Mouse (Mus musculus): ENCODE measurements around the gene Mipep. TPM values are rescaled to one million over a fixed set of nuclear protein-coding genes. Genes with fewer than 3 reads are reported as not detected.

Gene Mipep
- polyA plus RNA-seq, 1 experiment from 2014 or later, result 23.6 TPM

- no peaks in the 10 kb centered on the region for H3K9me3 ChIP-seq
- 57% methylated on average over 9 of the region's 9 CpGs for WGBS
- H3K27ac ChIP-seq, result no peak overlapping the region
- H3K36me3 ChIP-seq, result no peaks in the 10 kb centered on the region
- no peak overlapping the region for H3K9ac ChIP-seq
- H3K27me3 ChIP-seq, result no peaks in the 10 kb centered on the region
- H3K4me1 ChIP-seq, result peaks cover 42% of the 10 kb centered on the region
- H3K4me2 ChIP-seq, result no peak overlapping the region
- ATAC-seq (ENCODE audit: borderline replicate concordance, extremely low read depth, low FRiP score, low TSS enrichment), result no peak
- H3K4me3 ChIP-seq, result no peak overlapping the region
These were observed 40.7 kb upstream of the Mipep start for GRCm38 (mm10) chr14:60743681-60744080.

DNA sequence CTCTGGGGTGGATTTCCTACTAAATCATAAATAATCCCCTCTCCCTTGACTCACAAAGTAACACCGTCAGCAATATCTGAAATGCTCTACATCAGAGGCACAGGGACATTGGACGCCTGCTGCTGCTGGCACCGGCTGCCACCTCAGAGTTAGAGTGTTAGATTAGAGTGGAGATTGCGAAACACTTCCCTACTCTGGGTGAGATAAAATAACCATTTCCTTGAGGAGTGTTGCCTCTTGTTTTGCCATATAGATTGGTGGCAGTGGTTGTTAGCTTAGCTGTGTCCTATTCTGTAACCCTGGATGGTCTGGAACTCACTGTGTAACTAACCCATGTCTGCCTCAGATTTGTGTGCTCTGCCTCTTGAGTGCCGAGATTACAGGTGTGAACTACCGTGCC lies 39.2 kb upstream of the Mipep start:
- no peak for ATAC-seq (ENCODE audit: borderline replicate concordance, extremely low read depth, low FRiP score, low TSS enrichment)

GRCm38 (mm10) chr14:60746141-60746540 lies 38.2 kb upstream of the Mipep start:
- Histone ChIP-seq H3K4me2 (no peak overlapping the region), H3K36me3 (no peaks in the 10 kb centered on the region), H3K9me3 (no peaks in the 10 kb centered on the region), H3K9ac (no peak overlapping the region), H3K4me3 (no peak overlapping the region), H3K27ac (no peak overlapping the region), H3K4me1 (peaks cover 26% of the 10 kb centered on the region), H3K27me3 (no peaks in the 10 kb centered on the region)
- 92% methylated on average over 10 of the region's 10 CpGs for WGBS
- ATAC-seq (ENCODE audit: borderline replicate concordance, extremely low read depth, low FRiP score, low TSS enrichment), result no peak

More for the DNA sequence above, 39.2 kb upstream of the Mipep start:
- H3K4me3 ChIP-seq, result no peak overlapping the region
- no peak overlapping the region for H3K9ac ChIP-seq
- no peak overlapping the region for H3K27ac ChIP-seq
- H3K4me2 ChIP-seq, result no peak overlapping the region
- peaks cover 35% of the 10 kb centered on the region for H3K4me1 ChIP-seq
- H3K27me3 ChIP-seq, result no peaks in the 10 kb centered on the region
- no peaks in the 10 kb centered on the region for H3K9me3 ChIP-seq
- WGBS, result 42% methylated on average over 6 of the region's 6 CpGs
- H3K36me3 ChIP-seq, result no peaks in the 10 kb centered on the region

- Histone ChIP-seq H3K9ac (no peak overlapping the region), H3K9me3 (no peaks in the 10 kb centered on the region), H3K36me3 (no peaks in the 10 kb centered on the region), H3K4me3 (no peak overlapping the region), H3K4me1 (peaks cover 15% of the 10 kb centered on the region), H3K4me2 (no peak overlapping the region), H3K27me3 (no peaks in the 10 kb centered on the region), H3K27ac (no peak overlapping the region)
- no peak for ATAC-seq (ENCODE audit: borderline replicate concordance, extremely low read depth, low FRiP score, low TSS enrichment)
- WGBS, result 84% methylated on average over 21 of the region's 21 CpGs
These were observed 37.1 kb upstream of the Mipep start for GRCm38 (mm10) chr14:60747154-60747870.

- H3K9me3 ChIP-seq, result no peaks in the 10 kb centered on the region
- no peaks in the 10 kb centered on the region for H3K27me3 ChIP-seq
- H3K9ac ChIP-seq, result no peak overlapping the region
- peaks cover 8% of the 10 kb centered on the region for H3K4me1 ChIP-seq
- ATAC-seq (ENCODE audit: borderline replicate concordance, extremely low read depth, low FRiP score, low TSS enrichment), result no peak
- no peak overlapping the region for H3K27ac ChIP-seq
- H3K4me3 ChIP-seq, result no peak overlapping the region
- peaks cover 3% of the 10 kb centered on the region; the same call in 1 of the 2 replicates for H3K36me3 ChIP-seq
- WGBS, result 66% methylated on average over 12 of the region's 12 CpGs
- H3K4me2 ChIP-seq, result no peak overlapping the region
These were observed 34.5 kb upstream of the Mipep start for GRCm38 (mm10) chr14:60749880-60750279.

- Histone ChIP-seq H3K9me3 (no peaks in the 10 kb centered on the region), H3K27ac (no peak overlapping the region), H3K27me3 (no peaks in the 10 kb centered on the region), H3K4me2 (no peak overlapping the region), H3K9ac (no peak overlapping the region), H3K4me1 (no peaks in the 10 kb centered on the region), H3K36me3 (peaks cover 3% of the 10 kb centered on the region; the same call in 1 of the 2 replicates), H3K4me3 (no peak overlapping the region)
- WGBS, result 80% methylated on average over 16 of the region's 16 CpGs
- no peak for ATAC-seq (ENCODE audit: borderline replicate concordance, extremely low read depth, low FRiP score, low TSS enrichment)
These were observed 32.8 kb upstream of the Mipep start for GRCm38 (mm10) chr14:60751581-60751980.

DNA sequence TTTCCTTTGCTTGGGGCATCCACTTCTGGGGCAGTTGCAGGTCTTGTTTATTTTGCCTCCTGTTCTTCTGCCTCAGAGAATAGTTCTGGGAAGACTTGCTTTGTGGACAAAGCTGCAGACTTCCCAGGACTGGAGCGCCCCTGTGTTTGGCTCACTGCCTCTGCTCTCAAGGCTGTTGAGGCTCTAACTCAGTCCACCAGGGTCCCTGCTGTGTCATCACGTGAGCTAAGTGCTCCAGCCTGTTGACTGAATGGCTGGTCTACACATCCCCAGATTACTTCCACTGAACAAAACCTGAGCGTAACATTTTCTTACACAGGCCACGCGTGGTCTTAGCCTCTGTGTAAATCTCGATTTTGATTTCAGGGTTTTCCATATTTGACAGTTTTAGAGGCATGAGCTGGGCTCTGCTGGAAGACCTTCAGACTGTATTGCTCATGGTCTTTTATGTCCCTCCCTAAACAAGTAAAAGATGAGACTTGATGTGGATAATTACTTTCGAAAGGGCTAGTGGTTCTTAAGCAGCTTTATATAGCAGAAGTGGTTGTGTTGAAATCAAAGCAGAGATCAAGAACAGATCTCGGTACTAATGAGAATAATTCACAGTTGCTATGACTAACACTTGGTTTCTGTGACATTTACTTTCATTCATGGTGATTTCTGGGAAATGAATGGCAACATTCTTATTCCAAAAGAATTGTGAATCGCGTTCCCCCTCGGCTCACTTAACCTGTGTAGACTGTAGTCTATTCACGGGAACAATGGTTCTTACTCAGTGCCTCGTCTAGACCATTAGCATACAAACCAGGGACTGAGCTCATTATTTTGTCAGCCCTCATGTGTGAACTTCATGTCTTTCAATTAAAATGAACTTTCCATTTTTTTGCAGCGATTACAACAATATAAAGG lies 31.2 kb upstream of the Mipep start:
- Histone ChIP-seq H3K9ac (no peak overlapping the region), H3K4me3 (no peak overlapping the region), H3K9me3 (no peaks in the 10 kb centered on the region), H3K4me2 (no peak overlapping the region), H3K27ac (no peak overlapping the region), H3K4me1 (no peaks in the 10 kb centered on the region), H3K36me3 (peaks cover 6% of the 10 kb centered on the region; the same call in 1 of the 2 replicates), H3K27me3 (no peaks in the 10 kb centered on the region)
- 83% methylated on average over 14 of the region's 14 CpGs for WGBS
- no peak for ATAC-seq (ENCODE audit: borderline replicate concordance, extremely low read depth, low FRiP score, low TSS enrichment)

GRCm38 (mm10) chr14:60753801-60754126 lies 30.6 kb upstream of the Mipep start:
- peaks cover 6% of the 10 kb centered on the region; the same call in 1 of the 2 replicates for H3K36me3 ChIP-seq
- H3K9me3 ChIP-seq, result no peaks in the 10 kb centered on the region
- H3K27me3 ChIP-seq, result no peaks in the 10 kb centered on the region
- no peak overlapping the region for H3K4me2 ChIP-seq
- no peak for ATAC-seq (ENCODE audit: borderline replicate concordance, extremely low read depth, low FRiP score, low TSS enrichment)
- H3K27ac ChIP-seq, result no peak overlapping the region
- no peak overlapping the region for H3K4me3 ChIP-seq
- 95% methylated on average over 10 of the region's 10 CpGs for WGBS
- no peaks in the 10 kb centered on the region for H3K4me1 ChIP-seq
- H3K9ac ChIP-seq, result no peak overlapping the region

GRCm38 (mm10) chr14:60754656-60755055 lies 29.7 kb upstream of the Mipep start:
- ATAC-seq (ENCODE audit: borderline replicate concordance, extremely low read depth, low FRiP score, low TSS enrichment), result no peak
- Histone ChIP-seq H3K27ac (no peak overlapping the region), H3K9ac (no peak overlapping the region), H3K36me3 (peaks cover 6% of the 10 kb centered on the region; the same call in 1 of the 2 replicates), H3K27me3 (no peaks in the 10 kb centered on the region), H3K4me1 (no peaks in the 10 kb centered on the region), H3K9me3 (no peaks in the 10 kb centered on the region), H3K4me3 (no peak overlapping the region), H3K4me2 (no peak overlapping the region)
- 93% methylated on average over 5 of the region's 5 CpGs for WGBS

DNA sequence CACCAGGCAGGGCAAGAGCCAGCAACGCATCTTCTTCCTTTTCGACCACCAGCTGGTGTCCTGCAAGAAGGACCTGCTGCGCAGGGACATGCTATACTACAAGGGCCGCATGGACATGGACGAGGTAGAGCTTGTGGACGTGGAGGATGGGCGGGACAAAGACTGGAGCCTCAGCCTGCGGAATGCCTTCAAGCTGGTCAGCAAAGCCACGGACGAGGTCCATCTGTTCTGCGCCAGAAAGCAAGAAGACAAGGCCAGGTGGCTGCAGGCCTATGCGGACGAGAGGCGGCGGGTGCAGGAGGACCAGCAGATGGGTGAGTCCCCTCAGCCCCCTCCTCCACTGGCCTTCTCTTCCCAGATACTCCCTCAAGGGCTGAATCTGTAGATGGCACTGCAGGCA lies 28.1 kb upstream of the Mipep start:
- Histone ChIP-seq H3K4me2 (no peak overlapping the region), H3K9ac (no peak overlapping the region), H3K27ac (no peak overlapping the region), H3K9me3 (no peaks in the 10 kb centered on the region), H3K27me3 (no peaks in the 10 kb centered on the region), H3K36me3 (peaks cover 10% of the 10 kb centered on the region; the same call in 1 of the 2 replicates), H3K4me1 (no peaks in the 10 kb centered on the region), H3K4me3 (no peak overlapping the region)
- WGBS, result 77% methylated on average over 15 of the region's 15 CpGs
- ATAC-seq (ENCODE audit: borderline replicate concordance, extremely low read depth, low FRiP score, low TSS enrichment), result no peak

DNA sequence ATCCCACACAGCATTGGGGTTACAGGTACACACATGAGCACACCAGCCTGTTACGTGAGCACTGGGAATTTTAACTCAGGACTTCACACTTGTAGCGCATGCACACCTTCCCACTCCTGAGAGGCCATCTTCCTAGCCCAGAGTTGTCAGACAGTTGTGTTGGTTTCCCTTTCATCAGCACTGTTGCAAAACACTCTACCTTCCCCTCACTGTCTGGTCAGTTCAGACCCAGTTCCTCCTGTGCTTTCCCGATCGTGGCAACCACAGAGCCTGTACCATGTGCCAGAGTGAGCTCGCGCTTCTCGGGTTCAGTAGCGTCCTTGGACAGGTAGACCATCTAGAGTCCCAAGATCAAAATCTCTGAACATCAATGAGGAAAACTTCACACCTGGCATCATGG lies 27.1 kb upstream of the Mipep start:
- Histone ChIP-seq H3K4me2 (no peak overlapping the region), H3K4me1 (0 out of 2 replicates have a peak, but pooled peaks cover 3% of the 10 kb centered on the region), H3K4me3 (no peak overlapping the region), H3K27ac (no peak overlapping the region), H3K36me3 (peaks cover 10% of the 10 kb centered on the region; the same call in 1 of the 2 replicates), H3K9ac (no peak overlapping the region), H3K9me3 (no peaks in the 10 kb centered on the region), H3K27me3 (no peaks in the 10 kb centered on the region)
- WGBS, result 91% methylated on average over 8 of the region's 8 CpGs
- no peak for ATAC-seq (ENCODE audit: borderline replicate concordance, extremely low read depth, low FRiP score, low TSS enrichment)

- H3K4me3 ChIP-seq, result no peak overlapping the region
- H3K36me3 ChIP-seq, result peaks cover 10% of the 10 kb centered on the region; the same call in 1 of the 2 replicates
- H3K4me2 ChIP-seq, result no peak overlapping the region
- 91% methylated on average over 7 of the region's 7 CpGs for WGBS
- no peak for ATAC-seq (ENCODE audit: borderline replicate concordance, extremely low read depth, low FRiP score, low TSS enrichment)
- no peak overlapping the region for H3K27ac ChIP-seq
- H3K9me3 ChIP-seq, result no peaks in the 10 kb centered on the region
- 0 out of 2 replicates have a peak, but pooled peaks cover 5% of the 10 kb centered on the region for H3K4me1 ChIP-seq
- no peaks in the 10 kb centered on the region for H3K27me3 ChIP-seq
- H3K9ac ChIP-seq, result no peak overlapping the region
These were observed 26.7 kb upstream of the Mipep start for GRCm38 (mm10) chr14:60757722-60758121.
